Mouse (Mus musculus) kidney, adult 2 months (tissue): ENCODE data around the gene Tom1.

Source experiments
- CTCF ChIP-seq: fragments of 200-500 bp; conservative IDR thresholded peaks from 2 replicates; pipeline ENCODE4 v1.5.1; 2011; ENCODE audit warnings: low read depth, mild to moderate bottlenecking, control low read depth, low read length, moderate library complexity, mixed read lengths; ENCODE audit not compliant: insufficient read depth, insufficient read length
- POLR2A ChIP-seq: fragments of 200-500 bp; IDR thresholded peaks from one replicate; pipeline ENCODE4 v1.6.1; 2011; ENCODE audit warnings: low read depth, low read length, control low read depth

DNA sequence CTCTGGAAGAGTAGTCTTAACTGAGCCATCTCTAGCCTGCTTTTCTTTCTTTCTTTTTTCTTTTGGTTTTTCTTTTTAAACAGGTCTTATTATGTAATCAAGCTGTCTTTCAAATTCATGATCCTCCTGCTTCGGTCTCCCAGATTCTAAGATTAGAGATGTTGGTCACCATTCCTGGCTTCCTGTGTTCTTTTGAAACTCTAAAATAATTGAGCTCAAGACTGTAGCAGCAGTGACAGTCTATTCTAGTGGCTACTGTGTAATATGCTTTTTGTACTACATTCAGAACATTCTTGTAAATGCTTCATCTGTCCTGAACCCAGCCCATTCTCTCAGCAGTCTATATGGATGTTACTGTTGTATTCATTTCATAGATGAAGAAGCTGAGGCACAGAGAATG lies 85.0 kb downstream of the Tom1 start:
- TF ChIP-seq POLR2A = no peak
- TF ChIP-seq CTCF = no peak
